In genomic region chr17:36315041-36315688, GRCm38 (mm10) we compare ENCODE assay signal across 8 mouse cellular contexts. TPM values are rescaled to one million over a fixed set of nuclear protein-coding genes. Genes with fewer than 3 reads are reported as not detected.
DNase-seq lines count a peak whose midpoint lies in the region; ATAC-seq and TF ChIP-seq lines count a peak whose summit lies in the region.

No protein-coding gene starts in this region.

- no peak for TF ChIP-seq CTCF in left cerebral cortex, adult 2 months (IDR thresholded peaks at IDR 0.05)

- peak; percentile 95 for ATAC-seq in inflammation-experienced regulatory T-cells, adult 6 months

- peak overlapping the region; percentile 94 for H3K27ac ChIP-seq in left cerebral cortex, adult 2 months

- DNase-seq in ZHBTc4 (ENCODE audit: low read depth, low spot score): peak; percentile 33
- peak; percentile 88 for DNase-seq in cerebellum, adult 9-11 months
- DNase-seq in frontal cortex, postnatal 14 days (ENCODE audit: low spot score in 2 of 2): peak; percentile 64 to 73
- peak; percentile 70 to 78 for DNase-seq in left cerebral cortex, adult 2 months (ENCODE audit: extremely low spot score in 1 of 2, low spot score in 2 of 2)
- peak; percentile 70 for DNase-seq in lung, postnatal 36 days
- DNase-seq in retina, adult 2 months (ENCODE audit: low read depth, low spot score): peak; percentile 45
- peak; percentile 35 for DNase-seq in urinary bladder, postnatal 14 days (ENCODE audit: low spot score)

- H3K4me3 ChIP-seq in left cerebral cortex, adult 2 months: peak overlapping the region; percentile 62

- intact Hi-C loops in left cerebral cortex, adult 2 months (cut with DNase I): loop anchor here (2.0 kb wide), 1 partner anchor 44 kb away; no protein-coding TSS in a partner anchor

RNA-seq across cellular contexts. Expression of gene H2-M10.1, which starts 10.8 kb away (rescaled TPM):
- not detected for polyA plus RNA-seq in inflammation-experienced regulatory T-cells, adult 6 months (2017; shearing (Covaris generic))
- total RNA-seq in left cerebral cortex, adult 2 months (2021): not detected

RNA-seq across cellular contexts. Expression of gene H2-M10.2, which starts 28.9 kb away (rescaled TPM):
- polyA plus RNA-seq in inflammation-experienced regulatory T-cells, adult 6 months (2017; shearing (Covaris generic)): not detected
- not detected for total RNA-seq in left cerebral cortex, adult 2 months (2021)

RNA-seq across cellular contexts. Expression of gene Trim39, which starts 43.1 kb away (rescaled TPM):
- polyA plus RNA-seq in inflammation-experienced regulatory T-cells, adult 6 months (2017; shearing (Covaris generic)): 10 to 100 TPM; 10.1 to 20.8 (median 16.2) TPM
- 10 to 100 TPM; 25.1 to 27.2 TPM for total RNA-seq in left cerebral cortex, adult 2 months (2021)

RNA-seq across cellular contexts. Expression of gene H2-M10.3, which starts 53.1 kb away (rescaled TPM):
- not detected for polyA plus RNA-seq in inflammation-experienced regulatory T-cells, adult 6 months (2017; shearing (Covaris generic))
- total RNA-seq in left cerebral cortex, adult 2 months (2021): not detected

RNA-seq across cellular contexts. Expression of gene Rpp21, which starts 57.3 kb away (rescaled TPM):
- polyA plus RNA-seq in inflammation-experienced regulatory T-cells, adult 6 months (2017; shearing (Covaris generic)): 100 to 1,000 TPM; 147 to 196 (median 194) TPM
- total RNA-seq in left cerebral cortex, adult 2 months (2021): 10 to 100 TPM; 44.5 to 45.1 TPM

Comparison
In these comparisons a context has a peak if more than half of its experiments do, and no peak if none do; other contexts are left out.
1. Peak in every context shown above with its lines: DNase-seq, ATAC-seq, H3K4me3 ChIP-seq and H3K27ac ChIP-seq.
2. DNase-seq: peak in every context shown above with its lines; median percentile 88 in cerebellum, adult 9-11 months; 74 in left cerebral cortex, adult 2 months; 70 in lung, postnatal 36 days; 68 in frontal cortex, postnatal 14 days; 45 in retina, adult 2 months; 35 in urinary bladder, postnatal 14 days; 33 in ZHBTc4.